13 mouse cellular contexts compared by ENCODE assay signal in the genomic region with DNA sequence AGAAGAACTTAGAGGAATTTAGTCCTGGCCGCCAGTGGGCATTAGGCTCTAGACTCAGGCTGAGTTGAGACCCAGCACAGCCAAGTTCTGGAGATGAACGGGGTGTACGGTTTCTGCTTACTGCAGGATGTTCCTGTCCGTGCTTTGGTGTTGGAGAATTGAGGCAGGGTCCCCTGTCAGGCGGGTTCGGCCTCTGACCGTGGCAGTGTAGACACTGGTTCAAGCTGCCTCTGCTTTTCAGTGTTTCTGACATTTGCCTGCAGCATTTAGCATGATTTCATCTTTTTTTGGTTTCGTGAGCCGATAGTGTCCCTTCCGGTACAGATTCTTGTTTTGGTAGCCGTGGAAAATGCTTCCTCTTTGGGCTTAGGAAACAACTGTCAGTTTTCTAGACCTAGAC.
DNase-seq lines count a peak whose midpoint lies in the region; ATAC-seq and TF ChIP-seq lines count a peak whose summit lies in the region.
"Had no signal": no experiment of that assay in that cellular context is flagged by ENCODE, and none has a peak within 500 bp of the region (broad histone marks: within the 10 kb centered on the region; RNA-seq: fewer than 3 reads in every experiment).

No protein-coding gene starts in this region.

- H3K27me3 ChIP-seq in hindbrain, embryonic 12.5 days: no peaks in the 10 kb centered on the region
- no peaks in the 10 kb centered on the region for H3K27me3 ChIP-seq in hindbrain, embryonic 11.5 days (ENCODE audit: control insufficient read depth, insufficient read depth, low read length)
- no peaks in the 10 kb centered on the region for H3K27me3 ChIP-seq in midbrain, embryonic 13.5 days
- H3K27me3 ChIP-seq in midbrain, postnatal 0 days (ENCODE audit: insufficient read depth, low read length): no peaks in the 10 kb centered on the region
- H3K27me3 ChIP-seq in liver, embryonic 16.5 days (ENCODE audit: control insufficient read depth, insufficient read depth, low read depth, low read length): no peaks in the 10 kb centered on the region
- H3K27me3 ChIP-seq: limb, embryonic 15.5 days had no signal

- H3K9me3 ChIP-seq in hindbrain, embryonic 12.5 days (replicated peaks): no peaks in the 10 kb centered on the region
- H3K9me3 ChIP-seq in hindbrain, embryonic 11.5 days (ENCODE audit: control insufficient read depth, low read length): no peaks in the 10 kb centered on the region
- no peaks in the 10 kb centered on the region for H3K9me3 ChIP-seq in midbrain, embryonic 13.5 days
- H3K9me3 ChIP-seq in midbrain, postnatal 0 days (ENCODE audit: low read length): no peaks in the 10 kb centered on the region
- no peaks in the 10 kb centered on the region for H3K9me3 ChIP-seq in liver, embryonic 16.5 days (replicated peaks; ENCODE audit: control insufficient read depth, low read length)
- H3K9me3 ChIP-seq: limb, embryonic 15.5 days had no signal

- DNase-seq in hindbrain, embryonic 11.5 days (ENCODE audit: low spot score): no peak
- no peak for DNase-seq in midbrain, postnatal 0 days (ENCODE audit: low spot score)
- DNase-seq in urinary bladder, adult 18-20 months (ENCODE audit: low spot score in 2 of 2): no peak
- DNase-seq: adrenal gland, postnatal 14 days; cerebellum, adult 11 months; kidney, postnatal 36 days; right cerebral cortex, postnatal 4 days had no signal

- ATAC-seq in hindbrain, embryonic 12.5 days (ENCODE audit: low FRiP score): no peak
- ATAC-seq in hindbrain, embryonic 11.5 days (ENCODE audit: low FRiP score): no peak
- no peak for ATAC-seq in midbrain, embryonic 13.5 days
- no peak for ATAC-seq in midbrain, postnatal 0 days (ENCODE audit: low FRiP score)
- ATAC-seq in liver, embryonic 16.5 days (ENCODE audit: low read depth): no peak
- ATAC-seq in erythroblast, adult 5-6 weeks (replicated peaks; ENCODE audit: low FRiP score, poor library complexity, severe bottlenecking): no peak
- ATAC-seq: forebrain, embryonic 16.5 days had no signal

- no peak overlapping the region for H3K4me2 ChIP-seq in hindbrain, embryonic 12.5 days (replicated peaks)
- H3K4me2 ChIP-seq in hindbrain, embryonic 11.5 days (replicated peaks; ENCODE audit: low read depth, low read length): no peak overlapping the region
- H3K4me2 ChIP-seq in midbrain, embryonic 13.5 days (replicated peaks): 0 out of 2 replicates have a peak overlapping the region, but pooled peaks have one; percentile 3
- H3K4me2 ChIP-seq in midbrain, postnatal 0 days (ENCODE audit: low read depth, low read length, poor library complexity, severe bottlenecking): no peak overlapping the region
- H3K4me2 ChIP-seq in liver, embryonic 16.5 days (ENCODE audit: low read depth, low read length): no peak overlapping the region; the same call in 1 of the 2 replicates

- 0 out of 2 replicates have a peak overlapping the region, but pooled peaks have one; percentile 12 for H3K27ac ChIP-seq in hindbrain, embryonic 12.5 days
- no peak overlapping the region; the same call in 1 of the 2 replicates for H3K27ac ChIP-seq in hindbrain, embryonic 11.5 days (ENCODE audit: low read depth, low read length)
- 0 out of 2 replicates have a peak overlapping the region, but pooled peaks have one; percentile 7 for H3K27ac ChIP-seq in midbrain, embryonic 13.5 days
- H3K27ac ChIP-seq in midbrain, postnatal 0 days (ENCODE audit: low read depth, low read length): no peak overlapping the region
- 0 out of 2 replicates have a peak overlapping the region, but pooled peaks have one; percentile 17 for H3K27ac ChIP-seq in liver, embryonic 16.5 days (ENCODE audit: low read length)

- 60% methylated on average over 11 of the region's 11 CpGs for WGBS in hindbrain, embryonic 12.5 days
- 59% methylated on average over 11 of the region's 11 CpGs for WGBS in hindbrain, embryonic 11.5 days
- 49% methylated on average over 11 of the region's 11 CpGs for WGBS in midbrain, embryonic 13.5 days
- 38% methylated on average over 11 of the region's 11 CpGs for WGBS in midbrain, postnatal 0 days
- WGBS in liver, embryonic 16.5 days (ENCODE audit: insufficient replicate concordance): 20% methylated on average over 11 of the region's 11 CpGs

- no peak for TF ChIP-seq CTCF in midbrain, postnatal 0 days (IDR thresholded peaks at IDR 0.05)

- peaks cover 35% of the 10 kb centered on the region for H3K4me1 ChIP-seq in hindbrain, embryonic 12.5 days
- peaks cover 8% of the 10 kb centered on the region; the same call in 1 of the 2 replicates for H3K4me1 ChIP-seq in hindbrain, embryonic 11.5 days (replicated peaks; ENCODE audit: control insufficient read depth, insufficient read depth, low read length)
- H3K4me1 ChIP-seq in midbrain, embryonic 13.5 days (replicated peaks): peaks cover 54% of the 10 kb centered on the region
- peaks cover 4% of the 10 kb centered on the region; the same call in 1 of the 2 replicates for H3K4me1 ChIP-seq in midbrain, postnatal 0 days (ENCODE audit: insufficient read depth, low read length)
- H3K4me1 ChIP-seq in liver, embryonic 16.5 days (ENCODE audit: control insufficient read depth, low read depth, low read length): peaks cover 12% of the 10 kb centered on the region

- no peaks in the 10 kb centered on the region for H3K36me3 ChIP-seq in hindbrain, embryonic 12.5 days
- no peaks in the 10 kb centered on the region for H3K36me3 ChIP-seq in hindbrain, embryonic 11.5 days (ENCODE audit: control insufficient read depth, insufficient read depth, low read length)
- H3K36me3 ChIP-seq in midbrain, embryonic 13.5 days: no peaks in the 10 kb centered on the region
- H3K36me3 ChIP-seq in midbrain, postnatal 0 days (ENCODE audit: insufficient read depth, low read length): no peaks in the 10 kb centered on the region
- no peaks in the 10 kb centered on the region for H3K36me3 ChIP-seq in liver, embryonic 16.5 days (ENCODE audit: control insufficient read depth, insufficient read depth)
- H3K36me3 ChIP-seq: limb, embryonic 15.5 days had no signal

- no peak overlapping the region for H3K4me3 ChIP-seq in hindbrain, embryonic 12.5 days
- no peak overlapping the region for H3K4me3 ChIP-seq in hindbrain, embryonic 11.5 days (ENCODE audit: low read depth, low read length)
- no peak overlapping the region for H3K4me3 ChIP-seq in midbrain, embryonic 13.5 days (replicated peaks)
- no peak overlapping the region for H3K4me3 ChIP-seq in midbrain, postnatal 0 days (ENCODE audit: low read depth, low read length)
- no peak overlapping the region for H3K4me3 ChIP-seq in liver, embryonic 16.5 days (ENCODE audit: low read depth, low read length)
- H3K4me3 ChIP-seq: limb, embryonic 15.5 days had no signal

- no peak overlapping the region for H3K9ac ChIP-seq in hindbrain, embryonic 12.5 days
- H3K9ac ChIP-seq in hindbrain, embryonic 11.5 days (ENCODE audit: low read depth, low read length): no peak overlapping the region
- no peak overlapping the region for H3K9ac ChIP-seq in midbrain, embryonic 13.5 days (replicated peaks)
- no peak overlapping the region for H3K9ac ChIP-seq in midbrain, postnatal 0 days (replicated peaks; ENCODE audit: low read length, poor library complexity, severe bottlenecking)
- H3K9ac ChIP-seq in liver, embryonic 16.5 days (ENCODE audit: low read depth, low read length): no peak overlapping the region
- H3K9ac ChIP-seq: limb, embryonic 15.5 days had no signal

Comparison
In these comparisons a context has a peak if more than half of its experiments do, and no peak if none do; other contexts are left out.
1. H3K27ac ChIP-seq: peak in hindbrain, embryonic 12.5 days (single experiment), midbrain, embryonic 13.5 days (single experiment) and liver, embryonic 16.5 days (single experiment); none in hindbrain, embryonic 11.5 days (single experiment) and midbrain, postnatal 0 days (single experiment).